Mouse (Mus musculus): ENCODE data around the gene Eme2. TPM values are rescaled to one million over a fixed set of nuclear protein-coding genes. Genes with fewer than 3 reads are reported as not detected.
"Not testable (repeated sequence)": the region's sequence is repeated elsewhere in the genome, so short reads cannot be mapped to it uniquely, and the experiment has no call there.

Gene Eme2
- 30.8 and 36.3 TPM in 2 replicates for polyA plus RNA-seq (2016; fragmentation: Nextera tagmentation; extraction: Ambion mirVana)

DNA sequence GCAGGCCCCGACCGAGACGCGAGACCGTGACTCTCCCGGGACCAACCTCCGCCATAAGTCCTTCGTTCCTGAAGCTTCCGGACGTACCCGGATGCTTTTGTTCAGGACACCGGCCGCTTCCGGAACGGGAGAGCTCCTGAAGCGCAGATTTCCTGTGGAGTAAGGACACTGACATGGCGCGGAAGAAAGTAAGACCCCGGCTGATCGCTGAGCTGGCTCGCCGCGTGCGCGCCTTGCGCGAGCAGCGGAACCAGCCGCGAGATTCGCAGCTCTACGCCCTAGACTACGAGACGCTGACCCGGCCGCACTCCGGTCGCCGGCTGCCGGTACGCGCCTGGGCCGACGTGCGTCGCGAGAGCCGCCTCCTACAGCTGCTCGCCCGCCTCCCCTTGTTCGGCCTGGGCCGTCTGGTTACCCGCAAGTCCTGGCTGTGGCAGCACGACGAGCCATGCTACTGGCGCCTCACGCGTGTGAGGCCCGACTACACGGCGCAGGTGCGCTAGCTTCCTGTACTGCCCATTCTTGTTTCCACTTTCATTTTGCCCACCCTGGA, at the start of gene Eme2, which contains the start of gene Mrps34:
TSS of gene Eme2 (minus strand) at position 93 of the 553 bp plus-strand sequence.
TSS of gene Mrps34 (plus strand) at position 122 of the 553 bp plus-strand sequence.
- peak; percentile 90 for DNase-seq (ENCODE audit: low spot score)
- H3K36me3 ChIP-seq, result peaks cover 70% of the 10 kb centered on the region

GRCm38 (mm10) chr17:24943589-24943988, 48.7 kb upstream of the Eme2 start:
- not testable (repeated sequence) for DNase-seq (ENCODE audit: low spot score)

More for the DNA sequence above, at the start of gene Eme2, which contains the start of gene Mrps34:
- Histone ChIP-seq H3K27ac (peak within 1 kb of the TSS; percentile 93), H3K27me3 (ENCODE audit: insufficient read depth, poor library complexity, severe bottlenecking) (no peaks in the 10 kb centered on the region), H3K4me1 (replicated peaks) (peaks cover 52% of the 10 kb centered on the region), H3K9me3 (no peaks in the 10 kb centered on the region), H3K4me3 (peak within 1 kb of the TSS; percentile 94)
- WGBS, result under 1% methylated on average over 62 of the region's 62 CpGs

GRCm38 (mm10) chr17:24943036-24943435, 48.1 kb upstream of the Eme2 start:
- H3K27me3 ChIP-seq (ENCODE audit: insufficient read depth, poor library complexity, severe bottlenecking), result no peaks in the 10 kb centered on the region
- peaks cover 63% of the 10 kb centered on the region for H3K36me3 ChIP-seq
- no peak overlapping the region for H3K4me3 ChIP-seq
- H3K9me3 ChIP-seq, result no peaks in the 10 kb centered on the region
- 91% methylated on average over 7 of the region's 7 CpGs for WGBS
- DNase-seq (ENCODE audit: low spot score), result no peak
- no peaks in the 10 kb centered on the region for H3K4me1 ChIP-seq (replicated peaks)
- no peak overlapping the region for H3K27ac ChIP-seq

More at GRCm38 (mm10) chr17:24943589-24943988, 48.7 kb upstream of the Eme2 start:
- not testable (repeated sequence) for H3K27me3 ChIP-seq (ENCODE audit: insufficient read depth, poor library complexity, severe bottlenecking); H3K9me3 ChIP-seq; H3K4me3 ChIP-seq; H3K4me1 ChIP-seq (replicated peaks); H3K27ac ChIP-seq
- 96% methylated on average over 1 of the region's 1 CpGs for WGBS
- peaks cover 69% of the 10 kb centered on the region for H3K36me3 ChIP-seq

- 38% methylated on average over 2 of the region's 2 CpGs for WGBS
- H3K36me3 ChIP-seq, result peaks cover 57% of the 10 kb centered on the region
- not testable (repeated sequence) for H3K27me3 ChIP-seq (ENCODE audit: insufficient read depth, poor library complexity, severe bottlenecking); H3K4me1 ChIP-seq (replicated peaks); H3K4me3 ChIP-seq; DNase-seq (ENCODE audit: low spot score); H3K9me3 ChIP-seq; H3K27ac ChIP-seq
Measured at GRCm38 (mm10) chr17:24942453-24942852, 47.6 kb upstream of the Eme2 start.

- H3K27ac ChIP-seq, result peak overlapping the region; percentile 92
- no peaks in the 10 kb centered on the region for H3K27me3 ChIP-seq (ENCODE audit: insufficient read depth, poor library complexity, severe bottlenecking)
- peaks cover 25% of the 10 kb centered on the region for H3K36me3 ChIP-seq
- peak overlapping the region; percentile 99 for H3K4me3 ChIP-seq
- DNase-seq (ENCODE audit: low spot score), result no peak
- WGBS, result 48% methylated on average over 6 of the region's 6 CpGs
- H3K4me1 ChIP-seq (replicated peaks), result peaks cover 30% of the 10 kb centered on the region
- H3K9me3 ChIP-seq, result no peaks in the 10 kb centered on the region
Measured at GRCm38 (mm10) chr17:24937266-24937665, 42.4 kb upstream of the Eme2 start.

DNA sequence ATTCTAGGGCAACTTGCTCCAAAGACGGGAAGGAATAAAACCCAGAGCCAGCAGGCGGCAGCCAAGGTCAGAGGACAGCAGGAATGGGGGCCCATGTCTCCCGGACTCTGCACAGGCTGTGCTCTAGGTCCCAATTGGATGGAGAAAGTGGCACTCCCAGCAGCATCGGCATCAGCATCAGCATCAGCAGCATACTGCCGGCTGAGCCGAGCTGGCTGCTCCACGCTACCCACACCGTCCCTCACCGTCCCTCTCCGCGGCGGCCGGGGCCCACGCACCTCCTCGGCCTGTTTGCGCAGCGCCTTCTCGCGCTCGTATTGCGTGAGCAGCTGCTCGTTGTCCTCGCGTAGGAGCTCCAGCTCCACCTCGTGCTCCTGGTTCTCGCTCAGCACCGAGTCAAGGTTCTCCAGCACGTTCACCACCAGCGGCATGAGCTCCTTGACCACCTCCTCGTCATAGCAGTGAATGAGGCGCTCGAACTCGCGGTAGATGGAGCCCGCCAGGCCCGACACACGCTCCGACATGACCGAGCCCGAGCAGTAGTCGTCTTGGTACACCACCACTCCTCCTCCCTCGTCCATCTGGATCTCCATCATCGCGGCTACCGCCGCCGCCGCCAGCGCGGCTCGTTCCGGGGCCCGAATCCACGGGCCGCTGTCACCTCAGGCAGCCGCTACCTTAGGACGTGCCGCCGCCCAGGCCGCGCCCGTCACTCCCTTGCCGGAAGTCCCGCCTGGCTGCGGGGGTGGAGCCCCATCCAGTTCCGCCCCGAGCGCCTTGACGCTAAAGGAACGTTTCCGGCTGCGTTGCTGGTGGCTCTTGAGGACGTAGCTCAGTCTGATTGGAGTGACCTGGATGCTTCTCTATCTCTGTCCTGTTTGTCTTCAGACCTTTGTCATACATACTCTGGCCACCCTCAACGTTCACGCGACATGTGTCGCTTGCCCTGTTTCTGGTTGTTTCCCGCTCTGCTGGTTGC, 41.7 kb upstream of the Eme2 start, which contains the start of gene Mapk8ip3:
TSS of gene Mapk8ip3 (minus strand) at position 719 of the 979 bp plus-strand sequence.
- under 1% methylated on average over 78 of the region's 78 CpGs for WGBS

GRCm38 (mm10) chr17:24935666-24936065, 40.8 kb upstream of the Eme2 start:
- H3K4me3 ChIP-seq, result peak overlapping the region; percentile 99

More for the DNA sequence above, 41.7 kb upstream of the Eme2 start, which contains the start of gene Mapk8ip3:
- Histone ChIP-seq H3K4me1 (replicated peaks) (peaks cover 30% of the 10 kb centered on the region), H3K27me3 (ENCODE audit: insufficient read depth, poor library complexity, severe bottlenecking) (no peaks in the 10 kb centered on the region), H3K9me3 (no peaks in the 10 kb centered on the region), H3K4me3 (peak within 1 kb of the TSS; percentile 99), H3K36me3 (peaks cover 30% of the 10 kb centered on the region), H3K27ac (peak within 1 kb of the TSS; percentile 92)
- peak; percentile 95 for DNase-seq (ENCODE audit: low spot score)

GRCm38 (mm10) chr17:24934926-24935325, 40.0 kb upstream of the Eme2 start:
- Histone ChIP-seq H3K9me3 (no peaks in the 10 kb centered on the region), H3K4me1 (replicated peaks) (peaks cover 30% of the 10 kb centered on the region), H3K27me3 (ENCODE audit: insufficient read depth, poor library complexity, severe bottlenecking) (no peaks in the 10 kb centered on the region), H3K36me3 (peaks cover 31% of the 10 kb centered on the region), H3K4me3 (peak overlapping the region; percentile 99), H3K27ac (no peak overlapping the region)
- no peak for DNase-seq (ENCODE audit: low spot score)
- 89% methylated on average over 4 of the region's 4 CpGs for WGBS

More at GRCm38 (mm10) chr17:24935666-24936065, 40.8 kb upstream of the Eme2 start:
- H3K9me3 ChIP-seq, result no peaks in the 10 kb centered on the region
- H3K27me3 ChIP-seq (ENCODE audit: insufficient read depth, poor library complexity, severe bottlenecking), result no peaks in the 10 kb centered on the region
- DNase-seq (ENCODE audit: low spot score), result no peak
- no peak overlapping the region; the same call in 1 of the 2 replicates for H3K27ac ChIP-seq
- H3K4me1 ChIP-seq (replicated peaks), result peaks cover 30% of the 10 kb centered on the region
- peaks cover 31% of the 10 kb centered on the region for H3K36me3 ChIP-seq

DNA sequence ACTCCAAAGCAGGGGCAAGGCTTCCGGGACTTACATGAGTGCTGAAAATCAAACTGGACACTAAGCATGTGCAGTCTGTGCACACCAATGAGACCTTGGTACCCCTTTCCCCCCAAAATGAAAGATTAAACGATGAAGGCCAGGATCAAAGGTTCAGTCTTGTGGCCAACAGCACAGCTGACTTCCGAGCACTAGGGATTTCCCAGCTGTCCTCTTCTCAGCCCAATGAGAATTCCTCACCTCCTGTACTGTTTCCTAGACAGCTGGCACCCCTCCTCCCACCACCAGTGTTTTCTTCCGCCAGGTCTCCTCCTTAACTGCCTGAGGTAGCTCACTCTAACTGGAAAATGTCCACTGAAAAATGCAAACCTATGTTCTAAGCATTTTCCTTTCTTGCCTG, 38.3 kb upstream of the Eme2 start:
- Histone ChIP-seq H3K4me3 (no peak overlapping the region), H3K4me1 (replicated peaks) (peaks cover 30% of the 10 kb centered on the region), H3K36me3 (peaks cover 40% of the 10 kb centered on the region), H3K27ac (no peak overlapping the region), H3K9me3 (no peaks in the 10 kb centered on the region), H3K27me3 (ENCODE audit: insufficient read depth, poor library complexity, severe bottlenecking) (no peaks in the 10 kb centered on the region)
- no peak for DNase-seq (ENCODE audit: low spot score)
- WGBS, result 85% methylated on average over 4 of the region's 4 CpGs

- no peaks in the 10 kb centered on the region for H3K27me3 ChIP-seq (ENCODE audit: insufficient read depth, poor library complexity, severe bottlenecking)
- 99% methylated on average over 4 of the region's 4 CpGs for whole genome bisulfite sequencing
- peaks cover 30% of the 10 kb centered on the region for H3K4me1 ChIP-seq (replicated peaks)
- H3K9me3 ChIP-seq, result no peaks in the 10 kb centered on the region
- H3K4me3 ChIP-seq, result no peak overlapping the region
- peaks cover 46% of the 10 kb centered on the region for H3K36me3 ChIP-seq
- DNase-seq (ENCODE audit: low spot score), result no peak
- H3K27ac ChIP-seq, result no peak overlapping the region
Measured at GRCm38 (mm10) chr17:24932431-24932830, 37.5 kb upstream of the Eme2 start.

GRCm38 (mm10) chr17:24929506-24929905, 34.6 kb upstream of the Eme2 start:
- H3K4me1 ChIP-seq (replicated peaks), result peaks cover 12% of the 10 kb centered on the region; the same call in 1 of the 2 replicates
- no peak overlapping the region for H3K4me3 ChIP-seq
- DNase-seq (ENCODE audit: low spot score), result no peak
- H3K27ac ChIP-seq, result no peak overlapping the region
- H3K9me3 ChIP-seq, result no peaks in the 10 kb centered on the region
- H3K36me3 ChIP-seq, result peaks cover 76% of the 10 kb centered on the region
- 94% methylated on average over 1 of the region's 1 CpGs for WGBS
- no peaks in the 10 kb centered on the region for H3K27me3 ChIP-seq (ENCODE audit: insufficient read depth, poor library complexity, severe bottlenecking)

- no peaks in the 10 kb centered on the region for H3K9me3 ChIP-seq
- no peak overlapping the region for H3K27ac ChIP-seq
- H3K4me1 ChIP-seq (replicated peaks), result no peaks in the 10 kb centered on the region
- WGBS, result 93% methylated on average over 1 of the region's 1 CpGs
- peaks cover 98% of the 10 kb centered on the region for H3K36me3 ChIP-seq
- no peak overlapping the region for H3K4me3 ChIP-seq
- DNase-seq (ENCODE audit: low spot score), result no peak
- no peaks in the 10 kb centered on the region for H3K27me3 ChIP-seq (ENCODE audit: insufficient read depth, poor library complexity, severe bottlenecking)
Measured at GRCm38 (mm10) chr17:24923246-24923645, 28.4 kb upstream of the Eme2 start.

DNA sequence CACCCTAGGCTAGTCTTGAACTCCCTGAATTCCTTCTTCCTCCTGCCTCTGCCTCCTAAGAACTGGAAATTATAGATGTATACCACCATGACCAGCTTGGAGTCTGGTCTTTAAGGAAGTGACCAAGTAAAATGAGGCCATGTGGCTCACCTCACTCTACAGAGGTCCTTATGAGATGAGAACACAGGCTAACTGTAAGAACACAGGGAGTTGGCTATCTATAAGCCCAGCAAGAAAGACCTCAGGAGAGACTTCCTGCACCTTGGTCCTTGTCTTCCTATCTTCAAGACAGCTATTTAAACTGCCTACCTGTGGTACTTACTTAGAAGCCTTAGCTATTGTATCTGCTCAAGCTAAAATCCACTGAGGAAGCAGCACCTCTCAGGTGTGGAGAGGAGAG, 19.1 kb upstream of the Eme2 start:
- Histone ChIP-seq H3K4me1 (replicated peaks) (no peaks in the 10 kb centered on the region), H3K36me3 (peaks cover 100% of the 10 kb centered on the region), H3K9me3 (no peaks in the 10 kb centered on the region), H3K27me3 (ENCODE audit: insufficient read depth, poor library complexity, severe bottlenecking) (no peaks in the 10 kb centered on the region), H3K4me3 (no peak overlapping the region), H3K27ac (no peak overlapping the region)
- DNase-seq (ENCODE audit: low spot score), result no peak
